Mouse (Mus musculus): ENCODE measurements around the gene Cog4. TPM values are rescaled to one million over a fixed set of nuclear protein-coding genes. Genes with fewer than 3 reads are reported as not detected.
A peak's percentile ranks its signal among the peaks of the same experiment; 100 is the strongest.
"Not testable (repeated sequence)": the region's sequence is repeated elsewhere in the genome, so short reads cannot be mapped to it uniquely, and the experiment has no call there.

Cog4 gene
- polyA plus RNA-seq, 2 experiments = 44.5 to 65.5 TPM

DNA sequence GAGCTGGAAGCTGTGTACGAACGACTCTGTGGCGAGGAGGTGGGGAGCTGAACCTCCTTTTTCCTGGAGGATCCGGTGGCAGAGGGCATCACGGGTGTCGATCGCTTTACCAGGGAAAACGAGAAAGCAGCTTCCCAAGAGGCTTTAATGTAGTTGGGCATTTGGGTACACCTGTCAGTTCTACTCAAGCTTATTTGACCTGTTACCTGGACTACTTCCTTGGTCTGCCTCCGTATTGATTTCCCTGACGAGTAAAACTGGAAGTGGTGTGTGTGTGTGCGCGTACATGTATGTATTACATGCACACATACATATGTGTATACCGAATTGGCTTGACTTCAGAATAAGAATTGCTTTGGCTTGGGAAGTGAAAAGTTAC, 760 bp downstream of the Cog4 start:
- peak overlapping the region; percentile 97 for H3K9ac ChIP-seq (ENCODE audit: low read depth, low read length, severe bottlenecking)
- H3K4me3 ChIP-seq (replicated peaks; ENCODE audit: low read length) = peak overlapping the region; percentile 98
- H3K9me3 ChIP-seq (ENCODE audit: control insufficient read depth, low read length) = no peaks in the 10 kb centered on the region
- H3K4me2 ChIP-seq (replicated peaks; ENCODE audit: low read depth, low read length, severe bottlenecking) = peak overlapping the region; percentile 59
- peaks cover 17% of the 10 kb centered on the region for H3K4me1 ChIP-seq (ENCODE audit: control insufficient read depth, insufficient read depth, low read length)
- no peak for TF ChIP-seq POLR2A (IDR thresholded peaks at IDR 0.05; ENCODE audit: borderline replicate concordance, extremely low read depth, insufficient read depth, insufficient read length)
- H3K27me3 ChIP-seq (ENCODE audit: control insufficient read depth, insufficient read depth, low read length) = no peaks in the 10 kb centered on the region
- WGBS = 2% methylated on average over 13 of the region's 13 CpGs
- ATAC-seq (ENCODE audit: low FRiP score, low read depth) = no peak
- peaks cover 56% of the 10 kb centered on the region for H3K36me3 ChIP-seq (ENCODE audit: control insufficient read depth, insufficient read depth, low read length)
- peak overlapping the region; percentile 81 for H3K27ac ChIP-seq (replicated peaks; ENCODE audit: low read depth, low read length)
- no peak for DNase-seq (ENCODE audit: low spot score)

GRCm38 (mm10) chr8:110847645-110848495, 1.5 kb downstream of the Cog4 start:
- H3K9me3 ChIP-seq (ENCODE audit: control insufficient read depth, low read length) = no peaks in the 10 kb centered on the region
- H3K36me3 ChIP-seq (ENCODE audit: control insufficient read depth, insufficient read depth, low read length) = peaks cover 56% of the 10 kb centered on the region
- no peak for TF ChIP-seq POLR2A (IDR thresholded peaks at IDR 0.05; ENCODE audit: borderline replicate concordance, extremely low read depth, insufficient read depth, insufficient read length)
- WGBS = 51% methylated on average over 14 of the region's 14 CpGs
- DNase-seq (ENCODE audit: low spot score) = peak; percentile 3
- peak overlapping the region; percentile 98 for H3K4me3 ChIP-seq (replicated peaks; ENCODE audit: low read length)
- peak overlapping the region; percentile 97 for H3K9ac ChIP-seq (ENCODE audit: low read depth, low read length, severe bottlenecking)
- H3K27me3 ChIP-seq (ENCODE audit: control insufficient read depth, insufficient read depth, low read length) = no peaks in the 10 kb centered on the region
- H3K27ac ChIP-seq (replicated peaks; ENCODE audit: low read depth, low read length) = no peak overlapping the region
- peaks cover 17% of the 10 kb centered on the region for H3K4me1 ChIP-seq (ENCODE audit: control insufficient read depth, insufficient read depth, low read length)
- peak overlapping the region; percentile 59 for H3K4me2 ChIP-seq (replicated peaks; ENCODE audit: low read depth, low read length, severe bottlenecking)
- no peak for ATAC-seq (ENCODE audit: low FRiP score, low read depth)

DNA sequence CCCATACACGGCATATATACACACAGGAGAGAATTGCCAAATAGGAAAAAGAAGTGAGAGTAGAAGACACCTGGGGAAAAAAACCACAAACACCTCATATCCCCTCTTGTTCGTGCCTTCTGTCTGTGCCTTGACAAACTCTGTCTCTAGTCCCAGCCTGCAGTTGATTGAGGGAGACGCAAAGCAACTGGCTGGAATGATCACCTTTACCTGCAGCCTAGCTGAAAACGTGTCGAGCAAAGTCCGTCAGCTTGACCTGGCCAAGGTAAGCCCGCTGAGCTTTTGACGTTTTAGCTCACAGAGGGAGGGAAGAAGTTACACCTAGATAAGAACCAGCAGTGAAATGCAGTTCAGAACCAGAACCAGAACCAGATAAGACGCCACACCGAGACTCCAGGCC, 4.8 kb downstream of the Cog4 start:
- Histone ChIP-seq H3K27me3 (ENCODE audit: control insufficient read depth, insufficient read depth, low read length) (no peaks in the 10 kb centered on the region), H3K4me3 (replicated peaks; ENCODE audit: low read length) (no peak overlapping the region), H3K27ac (replicated peaks; ENCODE audit: low read depth, low read length) (no peak overlapping the region), H3K9me3 (ENCODE audit: control insufficient read depth, low read length) (no peaks in the 10 kb centered on the region), H3K9ac (ENCODE audit: low read depth, low read length, severe bottlenecking) (no peak overlapping the region), H3K4me1 (ENCODE audit: control insufficient read depth, insufficient read depth, low read length) (peaks cover 9% of the 10 kb centered on the region; the same call in 1 of the 2 replicates), H3K36me3 (ENCODE audit: control insufficient read depth, insufficient read depth, low read length) (peaks cover 67% of the 10 kb centered on the region), H3K4me2 (replicated peaks; ENCODE audit: low read depth, low read length, severe bottlenecking) (no peak overlapping the region)
- no peak for DNase-seq (ENCODE audit: low spot score)
- ATAC-seq (ENCODE audit: low FRiP score, low read depth) = no peak
- TF ChIP-seq POLR2A (IDR thresholded peaks at IDR 0.05; ENCODE audit: borderline replicate concordance, extremely low read depth, insufficient read depth, insufficient read length) = no peak
- WGBS = 96% methylated on average over 10 of the region's 10 CpGs

- H3K4me3 ChIP-seq (replicated peaks; ENCODE audit: low read length); H3K9ac ChIP-seq (ENCODE audit: low read depth, low read length, severe bottlenecking); H3K9me3 ChIP-seq (ENCODE audit: control insufficient read depth, low read length); DNase-seq (ENCODE audit: low spot score); ATAC-seq (ENCODE audit: low FRiP score, low read depth); H3K27me3 ChIP-seq (ENCODE audit: control insufficient read depth, insufficient read depth, low read length); H3K4me1 ChIP-seq (ENCODE audit: control insufficient read depth, insufficient read depth, low read length); H3K27ac ChIP-seq (replicated peaks; ENCODE audit: low read depth, low read length); H3K4me2 ChIP-seq (replicated peaks; ENCODE audit: low read depth, low read length, severe bottlenecking): not testable (repeated sequence)
- WGBS = over 99% methylated on average over 4 of the region's 4 CpGs
- peaks cover 95% of the 10 kb centered on the region for H3K36me3 ChIP-seq (ENCODE audit: control insufficient read depth, insufficient read depth, low read length)
Measured at GRCm38 (mm10) chr8:110856073-110856472, 9.7 kb downstream of the Cog4 start.

DNA sequence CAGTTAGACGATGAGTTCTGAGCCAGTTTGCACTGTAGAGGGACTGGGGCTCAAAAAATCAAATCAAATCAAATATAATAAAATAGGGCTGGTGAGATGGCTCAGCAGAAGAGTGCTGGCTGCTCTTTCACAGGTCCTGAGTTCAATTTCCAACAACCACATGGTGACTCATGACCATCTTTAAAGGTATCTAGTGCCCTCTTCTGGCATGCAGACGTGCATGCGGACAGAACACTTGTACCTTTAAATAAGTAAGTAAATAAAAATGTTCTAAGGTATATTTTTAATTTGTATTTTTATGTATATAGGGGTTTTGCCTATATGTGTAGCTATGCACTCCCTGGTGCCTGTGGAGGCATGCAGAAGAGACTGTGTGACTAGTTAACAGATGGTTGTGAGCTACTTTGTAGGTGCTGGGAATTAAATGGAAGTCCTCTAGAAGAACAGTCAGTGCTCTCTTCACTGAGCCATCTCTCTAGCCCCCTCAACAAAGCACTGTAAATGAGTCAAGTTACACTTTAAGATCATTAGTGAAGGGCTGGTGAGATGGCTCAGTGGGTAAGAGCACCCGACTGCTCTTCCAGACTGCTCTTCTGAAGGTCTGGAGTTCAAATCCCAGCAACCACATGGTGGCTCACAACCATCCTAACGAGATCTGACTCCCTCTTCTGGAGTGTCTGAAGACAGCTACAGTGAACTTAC, 10.5 kb downstream of the Cog4 start:
- DNase-seq (ENCODE audit: low spot score) (no peak), ATAC-seq (ENCODE audit: low FRiP score, low read depth) (no peak)
- Histone ChIP-seq H3K27ac (replicated peaks; ENCODE audit: low read depth, low read length) (no peak overlapping the region), H3K36me3 (ENCODE audit: control insufficient read depth, insufficient read depth, low read length) (peaks cover 91% of the 10 kb centered on the region), H3K4me1 (ENCODE audit: control insufficient read depth, insufficient read depth, low read length) (no peaks in the 10 kb centered on the region), H3K4me2 (replicated peaks; ENCODE audit: low read depth, low read length, severe bottlenecking) (no peak overlapping the region), H3K9me3 (ENCODE audit: control insufficient read depth, low read length) (no peaks in the 10 kb centered on the region), H3K9ac (ENCODE audit: low read depth, low read length, severe bottlenecking) (no peak overlapping the region), H3K4me3 (replicated peaks; ENCODE audit: low read length) (no peak overlapping the region), H3K27me3 (ENCODE audit: control insufficient read depth, insufficient read depth, low read length) (no peaks in the 10 kb centered on the region)
- TF ChIP-seq POLR2A (IDR thresholded peaks at IDR 0.05; ENCODE audit: borderline replicate concordance, extremely low read depth, insufficient read depth, insufficient read length) = no peak
- WGBS = 92% methylated on average over 4 of the region's 5 CpGs

Measured in limb, embryonic 14.5 days (tissue).